ENCODE assay signal across 26 mouse cellular contexts in the genomic region with DNA sequence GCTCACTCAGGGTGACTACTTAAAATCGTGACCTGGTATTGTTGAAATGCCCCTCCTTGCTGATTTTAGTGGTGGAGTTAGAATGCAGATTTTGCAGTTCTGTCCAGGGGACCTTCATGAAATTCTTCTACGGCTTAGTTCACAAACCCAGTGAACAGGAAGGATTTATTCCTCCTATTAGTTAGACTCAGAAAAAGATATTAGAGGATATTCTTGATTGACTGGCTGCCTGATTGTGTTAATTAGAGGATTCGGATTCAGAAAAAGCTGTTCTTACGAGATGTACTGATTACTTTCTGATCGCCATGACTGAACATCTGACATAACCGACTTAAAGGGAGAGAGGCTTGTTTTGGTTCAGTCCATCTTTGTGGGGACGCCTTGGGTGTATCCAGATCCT.
DNase-seq lines count a peak whose midpoint lies in the region; ATAC-seq and TF ChIP-seq lines count a peak whose summit lies in the region.
"Had no signal": no experiment of that assay in that cellular context is flagged by ENCODE, and none has a peak within 500 bp of the region (broad histone marks: within the 10 kb centered on the region; RNA-seq: fewer than 3 reads in every experiment).

No protein-coding gene starts in this region.

- no peaks in the 10 kb centered on the region for H3K27me3 ChIP-seq in heart, adult 2 months (ENCODE audit: control insufficient read depth, insufficient read depth, low read length)
- no peaks in the 10 kb centered on the region for H3K27me3 ChIP-seq in liver, embryonic 11.5 days (replicated peaks; ENCODE audit: control insufficient read depth, insufficient read depth, low read length)
- H3K27me3 ChIP-seq: embryonic facial prominence, embryonic 12.5 days; embryonic facial prominence, embryonic 15.5 days; forebrain, embryonic 12.5 days had no signal

- H3K4me3 ChIP-seq in heart, adult 2 months: no peak overlapping the region
- H3K4me3 ChIP-seq in liver, embryonic 11.5 days (ENCODE audit: low read depth, low read length): no peak overlapping the region
- H3K4me3 ChIP-seq: embryonic facial prominence, embryonic 12.5 days; embryonic facial prominence, embryonic 15.5 days; erythroblast, embryonic 14.5 days; forebrain, embryonic 10.5 days; forebrain, embryonic 12.5 days had no signal

- WGBS in heart, adult 2 months: 89% methylated on average over 7 of the region's 7 CpGs
- WGBS in liver, embryonic 11.5 days: 80% methylated on average over 7 of the region's 7 CpGs

- TF ChIP-seq CTCF in heart, adult 2 months (IDR thresholded peaks at IDR 0.05): no peak

- H3K4me2 ChIP-seq in liver, embryonic 11.5 days: no peak overlapping the region
- H3K4me2 ChIP-seq: embryonic facial prominence, embryonic 12.5 days; embryonic facial prominence, embryonic 15.5 days; forebrain, embryonic 12.5 days had no signal

- H3K9ac ChIP-seq in heart, adult 2 months (ENCODE audit: low read depth, low read length): no peak overlapping the region
- no peak overlapping the region for H3K9ac ChIP-seq in liver, embryonic 11.5 days (ENCODE audit: low read depth, low read length)
- H3K9ac ChIP-seq: embryonic facial prominence, embryonic 12.5 days; embryonic facial prominence, embryonic 15.5 days; forebrain, embryonic 12.5 days had no signal

- no peak for TF ChIP-seq POLR2A in heart, adult 2 months (IDR thresholded peaks at IDR 0.05; ENCODE audit: insufficient read depth, low read depth, low read length)

- H3K27ac ChIP-seq in heart, adult 2 months: no peak overlapping the region
- H3K27ac ChIP-seq in liver, embryonic 11.5 days (ENCODE audit: low read depth, low read length): no peak overlapping the region
- H3K27ac ChIP-seq: embryonic facial prominence, embryonic 12.5 days; embryonic facial prominence, embryonic 15.5 days; forebrain, embryonic 10.5 days; forebrain, embryonic 12.5 days had no signal

- no peaks in the 10 kb centered on the region for H3K4me1 ChIP-seq in heart, adult 2 months (ENCODE audit: control insufficient read depth, insufficient read depth, low read length)
- no peaks in the 10 kb centered on the region for H3K4me1 ChIP-seq in liver, embryonic 11.5 days (replicated peaks; ENCODE audit: control insufficient read depth, insufficient read depth, low read length)
- H3K4me1 ChIP-seq: embryonic facial prominence, embryonic 12.5 days; embryonic facial prominence, embryonic 15.5 days; forebrain, embryonic 10.5 days; forebrain, embryonic 12.5 days had no signal

- no peaks in the 10 kb centered on the region for H3K9me3 ChIP-seq in liver, embryonic 11.5 days (ENCODE audit: control insufficient read depth, low read length)
- H3K9me3 ChIP-seq: embryonic facial prominence, embryonic 12.5 days; embryonic facial prominence, embryonic 15.5 days; forebrain, embryonic 12.5 days had no signal

- H3K36me3 ChIP-seq in heart, adult 2 months (ENCODE audit: control insufficient read depth, insufficient read depth, low read length): no peaks in the 10 kb centered on the region
- no peaks in the 10 kb centered on the region for H3K36me3 ChIP-seq in liver, embryonic 11.5 days (ENCODE audit: control insufficient read depth, insufficient read depth, low read length)
- H3K36me3 ChIP-seq: embryonic facial prominence, embryonic 12.5 days; embryonic facial prominence, embryonic 15.5 days; forebrain, embryonic 10.5 days; forebrain, embryonic 12.5 days had no signal

- no peaks in the 10 kb centered on the region for H3K79me2 ChIP-seq in heart, adult 2 months (replicated peaks; ENCODE audit: control insufficient read depth, insufficient read depth, low read length)

- intact Hi-C loops in heart, adult 2 months (cut with DNase I): no loop called here

- no peak for ATAC-seq in liver, embryonic 11.5 days (replicated peaks; ENCODE audit: low FRiP score)
- ATAC-seq: activated CD4-positive, CD25-positive, alpha-beta regulatory T cell, adult 4 months; forebrain, embryonic 14.5 days; forebrain, embryonic 16.5 days; Patski had no signal

- no peak for TF ChIP-seq EP300 in heart, adult 2 months (IDR thresholded peaks at IDR 0.05; ENCODE audit: insufficient read depth, low read depth, low read length)

- DNase-seq in heart, adult 11 months: peak; percentile 33
- DNase-seq in heart, adult 2 months: no peak
- DNase-seq in retina, adult 2 months (ENCODE audit: low read depth, low spot score): peak; percentile 16
- DNase-seq in retina, postnatal 1 day: peak; percentile 94
- no peak for DNase-seq in liver, embryonic 11.5 days (ENCODE audit: low spot score)
- no peak for DNase-seq in kidney, adult 18-20 months
- DNase-seq in spleen, postnatal 36 days (ENCODE audit: low spot score in 2 of 2): no peak
- DNase-seq: adrenal gland, adult 2 months; adrenal gland, postnatal 10 days; adrenal gland, postnatal 25 days; cerebellum, adult 11 months; cerebellum, adult 18-20 months; cerebellum, adult 8-10 months; cerebellum, adult 9-11 months; cerebellum, postnatal 14 days; cerebellum, postnatal 36 days; embryo, embryonic 11 days had no signal

Comparison
In these comparisons a context has a peak if more than half of its experiments do, and no peak if none do; other contexts are left out.
1. DNase-seq: peak in heart, adult 11 months (single experiment), retina, adult 2 months (single experiment) and retina, postnatal 1 day (single experiment); none in heart, adult 2 months (0 of 2), liver, embryonic 11.5 days (single experiment), kidney, adult 18-20 months (single experiment) and spleen, postnatal 36 days (0 of 2).